Mouse (Mus musculus): ENCODE measurements around the gene Gm3376.
"Not testable (repeated sequence)": the region's sequence is repeated elsewhere in the genome, so short reads cannot be mapped to it uniquely, and the experiment has no call there.

Gm3376 gene

DNA sequence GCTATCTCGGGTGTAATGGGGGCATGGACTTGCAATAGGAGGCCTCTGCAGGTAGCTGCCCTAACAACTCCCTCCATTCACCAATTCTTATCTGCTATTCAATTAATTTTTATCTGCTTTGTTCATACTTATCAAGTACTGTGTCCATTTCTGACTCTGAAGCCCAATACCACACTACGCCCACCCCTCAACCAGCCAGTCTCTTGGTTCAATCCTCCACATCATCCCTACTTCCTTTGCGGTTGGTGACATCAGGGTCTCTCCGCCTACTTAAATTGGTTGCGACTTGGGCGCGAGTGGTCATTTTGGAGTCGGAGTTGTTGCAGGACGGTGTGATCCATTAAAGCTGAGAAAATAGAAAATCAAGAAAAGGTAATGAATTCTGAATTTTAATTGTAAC lies at the start of gene Gm3376:
Gene Gm3376 (plus strand): TSS at position 301 of the 400 bp plus-strand sequence.
- not testable (repeated sequence) for DNase-seq

Data from thymus, adult 18-20 months (tissue).